Mouse (Mus musculus): Measurements from ENCODE around the gene Olfr689. TPM values are rescaled to one million over a fixed set of nuclear protein-coding genes. Genes with fewer than 3 reads are reported as not detected.

Gene Olfr689
- polyA plus RNA-seq (2015; fragmentation: Nextera tagmentation; extraction: Ambion mirVana): not detected in 2 replicates

GRCm38 (mm10) chr7:105310865-105311264, at the start of gene Olfr689:
TSS of gene Olfr689 (plus strand) at chr7:105311165.

GRCm38 (mm10) chr7:105287795-105288194, 23.2 kb upstream of the Olfr689 start, which contains the start of gene Olfr688:
TSS of gene Olfr688 (plus strand) at chr7:105288095.

GRCm38 (mm10) chr7:105334004-105334403, 23.0 kb downstream of the Olfr689 start, which contains the start of gene Olfr690:
TSS of gene Olfr690 (minus strand) at chr7:105334104.

GRCm38 (mm10) chr7:105342170-105342569, 31.2 kb downstream of the Olfr689 start, which contains the start of gene Olfr691:
TSS of gene Olfr691 (minus strand) at chr7:105342270.

DNA sequence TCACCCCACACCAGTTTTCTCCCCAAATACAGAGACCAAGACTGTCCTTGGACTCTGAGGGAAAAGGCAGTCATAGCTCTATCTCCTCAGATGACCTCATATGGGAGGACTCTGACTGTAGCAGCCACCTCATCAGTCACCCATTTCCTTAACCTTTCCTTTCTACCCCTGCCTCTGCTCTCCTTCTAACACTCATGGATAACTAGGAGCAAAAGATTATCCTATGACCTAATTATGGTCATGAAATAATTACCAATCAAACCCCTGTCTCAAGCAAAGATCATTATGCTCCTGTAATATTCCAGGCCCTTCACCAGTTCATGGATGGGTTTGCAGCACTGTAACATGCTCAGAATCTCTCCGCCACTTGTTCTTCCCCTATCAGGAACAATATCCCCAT, 57.0 kb downstream of the Olfr689 start, which contains the start of gene Olfr692:
TSS of gene Olfr692 (plus strand) at position 301 of the 400 bp plus-strand sequence.

Other genes starting within 250 kb of the Olfr689 start
- not detected in 2 replicates for gene Olfr678, start 246.7 kb upstream of the Olfr689 start, polyA plus RNA-seq (2015; fragmentation: Nextera tagmentation; extraction: Ambion mirVana)
- gene Olfr679, start 230.0 kb upstream of the Olfr689 start, polyA plus RNA-seq (2015; fragmentation: Nextera tagmentation; extraction: Ambion mirVana): not detected in 2 replicates
- not detected in 2 replicates for gene Olfr680-ps1, start 218.3 kb upstream of the Olfr689 start, polyA plus RNA-seq (2015; fragmentation: Nextera tagmentation; extraction: Ambion mirVana)
- not detected in 2 replicates for gene Olfr681, start 194.3 kb upstream of the Olfr689 start, polyA plus RNA-seq (2015; fragmentation: Nextera tagmentation; extraction: Ambion mirVana)
- gene Olfr683, start 164.2 kb upstream of the Olfr689 start, polyA plus RNA-seq (2015; fragmentation: Nextera tagmentation; extraction: Ambion mirVana): not detected in 2 replicates
- not detected in 2 replicates for gene Olfr684, start 147.5 kb upstream of the Olfr689 start, polyA plus RNA-seq (2015; fragmentation: Nextera tagmentation; extraction: Ambion mirVana)
- gene Olfr685, start 125.2 kb upstream of the Olfr689 start, polyA plus RNA-seq (2015; fragmentation: Nextera tagmentation; extraction: Ambion mirVana): not detected in 2 replicates
- not detected in 2 replicates for gene Olfr686, start 103.7 kb upstream of the Olfr689 start, polyA plus RNA-seq (2015; fragmentation: Nextera tagmentation; extraction: Ambion mirVana)
- gene Olfr688, start 23.1 kb upstream of the Olfr689 start, polyA plus RNA-seq (2015; fragmentation: Nextera tagmentation; extraction: Ambion mirVana): not detected in 2 replicates
- not detected in 2 replicates for gene Olfr690, start 22.9 kb downstream of the Olfr689 start, polyA plus RNA-seq (2015; fragmentation: Nextera tagmentation; extraction: Ambion mirVana)
- not detected in 2 replicates for gene Olfr691, start 31.1 kb downstream of the Olfr689 start, polyA plus RNA-seq (2015; fragmentation: Nextera tagmentation; extraction: Ambion mirVana)
- gene Olfr692, start 57.1 kb downstream of the Olfr689 start, polyA plus RNA-seq (2015; fragmentation: Nextera tagmentation; extraction: Ambion mirVana): not detected in 2 replicates
- not detected in 2 replicates for gene Gm5901, start 63.9 kb downstream of the Olfr689 start, polyA plus RNA-seq (2015; fragmentation: Nextera tagmentation; extraction: Ambion mirVana)
- 24.4 and 25.0 TPM in 2 replicates for gene Fam160a2, start 88.9 kb downstream of the Olfr689 start, polyA plus RNA-seq (2015; fragmentation: Nextera tagmentation; extraction: Ambion mirVana)
- 0.07 TPM in 1 of 2 replicates, not detected in the other for gene Cnga4, start 93.4 kb downstream of the Olfr689 start, polyA plus RNA-seq (2015; fragmentation: Nextera tagmentation; extraction: Ambion mirVana)
- not detected in 2 replicates for gene Cckbr, start 114.6 kb downstream of the Olfr689 start, polyA plus RNA-seq (2015; fragmentation: Nextera tagmentation; extraction: Ambion mirVana)
- 609 and 647 TPM in 2 replicates for gene Cavin3, start 171.1 kb downstream of the Olfr689 start, polyA plus RNA-seq (2015; fragmentation: Nextera tagmentation; extraction: Ambion mirVana)
- 28.9 and 31.0 TPM in 2 replicates for gene Smpd1, start 243.2 kb downstream of the Olfr689 start, polyA plus RNA-seq (2015; fragmentation: Nextera tagmentation; extraction: Ambion mirVana)